Mouse (Mus musculus) myocyte (in vitro differentiated cells): ENCODE results near the gene Slc23a2. TPM values are rescaled to one million over a fixed set of nuclear protein-coding genes. Genes with fewer than 3 reads are reported as not detected.

Experiments used
- H3K27me3 ChIP-seq: one replicate; pipeline ENCODE4 v1.6.1; 2011; ENCODE audit not compliant: control insufficient read depth, insufficient read depth, insufficient read length
- H3K36me3 ChIP-seq: one replicate; pipeline ENCODE4 v1.6.1; 2011; ENCODE audit not compliant: control insufficient read depth, insufficient read depth
- H3K4me2 ChIP-seq: one replicate; pipeline ENCODE4 v1.6.1; 2011; ENCODE audit warnings: low read depth, control low read depth
- H3K4me3 ChIP-seq: one replicate; pipeline ENCODE4 v1.5.1; 2011; ENCODE audit warnings: mild to moderate bottlenecking, control low read depth, moderate library complexity
- H3K79me2 ChIP-seq: one replicate; pipeline ENCODE4 v1.6.1; 2011; ENCODE audit not compliant: control insufficient read depth, insufficient read depth
- H3ac ChIP-seq: one replicate; pipeline ENCODE4 v1.6.1; 2011; ENCODE audit not compliant: control insufficient read depth, insufficient read length
- CEBPB ChIP-seq: IDR thresholded peaks from 2 replicates; pipeline ENCODE4 v1.6.1; 2011; ENCODE audit warnings: mild to moderate bottlenecking, moderate library complexity; ENCODE audit not compliant: poor library complexity, insufficient read depth, severe bottlenecking
- E2F4 ChIP-seq: IDR thresholded peaks from one replicate; pipeline ENCODE4 v1.6.1; 2011; ENCODE audit warnings: mild to moderate bottlenecking, control low read depth, moderate library complexity; ENCODE audit not compliant: insufficient read depth
- MAX ChIP-seq: IDR thresholded peaks from one replicate; pipeline ENCODE4 v1.6.1; 2011; ENCODE audit warnings: low read depth, mild to moderate bottlenecking, control low read depth
- MYOD1 ChIP-seq, 3 experiments: IDR thresholded peaks; one replicate each; pipeline ENCODE4 v1.6.1; 2011; ENCODE audit warnings: control low read depth in 2 of 3, low read depth in 2 of 3, mild to moderate bottlenecking in 2 of 3, moderate library complexity in 1 of 3; ENCODE audit not compliant: insufficient read length in 2 of 3, control insufficient read depth in 1 of 3
- MYOG ChIP-seq, 3 experiments: IDR thresholded peaks; one replicate each; pipeline ENCODE4 v1.6.1; 2011; ENCODE audit warnings: control low read depth in 2 of 3, low read depth in 2 of 3, mild to moderate bottlenecking in 2 of 3; ENCODE audit not compliant: insufficient read length in 2 of 3, control insufficient read depth in 1 of 3, insufficient read depth in 1 of 3
- POLR2A ChIP-seq: IDR thresholded peaks from one replicate; pipeline ENCODE4 v1.6.1; 2011; ENCODE audit warnings: low read depth, mild to moderate bottlenecking, control low read depth, moderate library complexity; ENCODE audit not compliant: insufficient read length
- POLR2AphosphoS2 ChIP-seq: IDR thresholded peaks from one replicate; pipeline ENCODE4 v1.6.1; 2011; ENCODE audit warnings: low read depth, control low read depth; ENCODE audit not compliant: insufficient read length
- REST ChIP-seq: IDR thresholded peaks from one replicate; pipeline ENCODE4 v1.6.1; 2011; ENCODE audit warnings: mild to moderate bottlenecking, control low read depth, moderate library complexity; ENCODE audit not compliant: insufficient read depth, insufficient read length
- SRF ChIP-seq: IDR thresholded peaks from one replicate; pipeline ENCODE4 v1.6.1; 2011; ENCODE audit warnings: low read depth; ENCODE audit not compliant: control insufficient read depth, insufficient read length
- TCF12 ChIP-seq: IDR thresholded peaks from one replicate; pipeline ENCODE4 v1.6.1; 2011; ENCODE audit warnings: mild to moderate bottlenecking, control low read depth; ENCODE audit not compliant: poor library complexity, insufficient read depth, severe bottlenecking
- TCF3 ChIP-seq: IDR thresholded peaks from one replicate; pipeline ENCODE4 v1.6.1; 2011; ENCODE audit warnings: low read depth, control low read depth; ENCODE audit not compliant: insufficient read length
- USF1 ChIP-seq: IDR thresholded peaks from one replicate; pipeline ENCODE4 v1.6.1; 2011; ENCODE audit warnings: low read depth, mild to moderate bottlenecking, control low read depth, moderate library complexity
- polyA plus RNA-seq: library from polyadenylated mRNA; unstranded; fragments of >200 nt; fragmentation: generic; extraction: Trizol; gene quantifications from one replicate; pipeline ENCODE4 v1.2.1, GENCODE M21; 2012; ENCODE audit warnings: missing spikeins

The Slc23a2 gene
- polyA plus RNA-seq, 1 experiment, result 14.5 TPM

GRCm38 (mm10) chr2:132169150-132169549 is 24.2 kb upstream of the Slc23a2 start:
- Histone ChIP-seq H3ac (no peak overlapping the region), H3K36me3 (no peaks in the 10 kb centered on the region), H3K4me3 (no peak overlapping the region), H3K79me2 (no peaks in the 10 kb centered on the region), H3K27me3 (no peaks in the 10 kb centered on the region), H3K4me2 (no peak overlapping the region)
- no peak for TF ChIP-seq POLR2AphosphoS2
- no peak for TF ChIP-seq E2F4
- TF ChIP-seq POLR2A, result no peak
- TF ChIP-seq USF1, result no peak
- no peak for TF ChIP-seq TCF12
- no peak for TF ChIP-seq MYOG (IDR thresholded peaks at IDR 0.05; ENCODE audit: control insufficient read depth in 1 of 3, insufficient read depth in 1 of 3, insufficient read length in 2 of 3, low read depth in 2 of 3)
- no peak for TF ChIP-seq MYOD1 (IDR thresholded peaks at IDR 0.05; ENCODE audit: control insufficient read depth in 1 of 3, insufficient read length in 2 of 3, low read depth in 2 of 3)
- no peak for TF ChIP-seq MAX

- H3K4me2 ChIP-seq, result no peak overlapping the region
Observed at GRCm38 (mm10) chr2:132163626-132164025, 18.7 kb upstream of the Slc23a2 start.

GRCm38 (mm10) chr2:132157482-132157881 is 12.6 kb upstream of the Slc23a2 start:
- H3K27me3 ChIP-seq, result no peaks in the 10 kb centered on the region
- H3K4me3 ChIP-seq, result no peak overlapping the region
- no peak overlapping the region for H3K4me2 ChIP-seq
- no peaks in the 10 kb centered on the region for H3K36me3 ChIP-seq
- no peak overlapping the region for H3ac ChIP-seq
- TF ChIP-seq MAX (no peak), CEBPB (no peak), POLR2A (no peak), POLR2AphosphoS2 (no peak), USF1 (no peak), REST (no peak), TCF12 (no peak), MYOG (IDR thresholded peaks at IDR 0.05; ENCODE audit: control insufficient read depth in 1 of 3, insufficient read depth in 1 of 3, insufficient read length in 2 of 3, low read depth in 2 of 3) (no peak), SRF (no peak), E2F4 (no peak), MYOD1 (IDR thresholded peaks at IDR 0.05; ENCODE audit: control insufficient read depth in 1 of 3, insufficient read length in 2 of 3, low read depth in 2 of 3) (no peak), TCF3 (no peak)
- no peaks in the 10 kb centered on the region for H3K79me2 ChIP-seq

More at GRCm38 (mm10) chr2:132163626-132164025, 18.7 kb upstream of the Slc23a2 start:
- H3K36me3 ChIP-seq, result no peaks in the 10 kb centered on the region
- H3K27me3 ChIP-seq, result no peaks in the 10 kb centered on the region
- H3K79me2 ChIP-seq, result no peaks in the 10 kb centered on the region
- TF ChIP-seq POLR2A (no peak), E2F4 (no peak), MYOD1 (IDR thresholded peaks at IDR 0.05; ENCODE audit: control insufficient read depth in 1 of 3, insufficient read length in 2 of 3, low read depth in 2 of 3) (no peak), POLR2AphosphoS2 (no peak), REST (no peak), CEBPB (no peak), SRF (no peak), TCF3 (no peak), MYOG (IDR thresholded peaks at IDR 0.05; ENCODE audit: control insufficient read depth in 1 of 3, insufficient read depth in 1 of 3, insufficient read length in 2 of 3, low read depth in 2 of 3) (no peak), TCF12 (no peak), MAX (no peak), USF1 (no peak)
- H3K4me3 ChIP-seq, result no peak overlapping the region
- H3ac ChIP-seq, result no peak overlapping the region

GRCm38 (mm10) chr2:132152670-132153069 is 7.8 kb upstream of the Slc23a2 start:
- TF ChIP-seq TCF12, result no peak
- no peak for TF ChIP-seq REST
- TF ChIP-seq MAX, result no peak
- no peak for TF ChIP-seq SRF
- TF ChIP-seq E2F4, result no peak
- no peak for TF ChIP-seq USF1
- TF ChIP-seq CEBPB, result no peak
- TF ChIP-seq MYOD1 (IDR thresholded peaks at IDR 0.05; ENCODE audit: control insufficient read depth in 1 of 3, insufficient read length in 2 of 3, low read depth in 2 of 3), result no peak
- no peaks in the 10 kb centered on the region for H3K79me2 ChIP-seq
- no peaks in the 10 kb centered on the region for H3K27me3 ChIP-seq
- no peak overlapping the region for H3ac ChIP-seq
- H3K4me3 ChIP-seq, result no peak overlapping the region
- H3K4me2 ChIP-seq, result peak overlapping the region; percentile 77
- no peaks in the 10 kb centered on the region for H3K36me3 ChIP-seq

GRCm38 (mm10) chr2:132151592-132151991 is 6.7 kb upstream of the Slc23a2 start:
- H3K4me2 ChIP-seq, result no peak overlapping the region
- TF ChIP-seq MYOG (IDR thresholded peaks at IDR 0.05; ENCODE audit: control insufficient read depth in 1 of 3, insufficient read depth in 1 of 3, insufficient read length in 2 of 3, low read depth in 2 of 3) (no peak), E2F4 (no peak), POLR2AphosphoS2 (no peak), REST (no peak)
- no peak overlapping the region for H3K4me3 ChIP-seq
- H3K36me3 ChIP-seq, result no peaks in the 10 kb centered on the region
- no peaks in the 10 kb centered on the region for H3K27me3 ChIP-seq
- no peak overlapping the region for H3ac ChIP-seq
- H3K79me2 ChIP-seq, result no peaks in the 10 kb centered on the region
